Mouse (Mus musculus): Measurements from ENCODE around the gene Slc30a9.

Slc30a9 gene

DNA sequence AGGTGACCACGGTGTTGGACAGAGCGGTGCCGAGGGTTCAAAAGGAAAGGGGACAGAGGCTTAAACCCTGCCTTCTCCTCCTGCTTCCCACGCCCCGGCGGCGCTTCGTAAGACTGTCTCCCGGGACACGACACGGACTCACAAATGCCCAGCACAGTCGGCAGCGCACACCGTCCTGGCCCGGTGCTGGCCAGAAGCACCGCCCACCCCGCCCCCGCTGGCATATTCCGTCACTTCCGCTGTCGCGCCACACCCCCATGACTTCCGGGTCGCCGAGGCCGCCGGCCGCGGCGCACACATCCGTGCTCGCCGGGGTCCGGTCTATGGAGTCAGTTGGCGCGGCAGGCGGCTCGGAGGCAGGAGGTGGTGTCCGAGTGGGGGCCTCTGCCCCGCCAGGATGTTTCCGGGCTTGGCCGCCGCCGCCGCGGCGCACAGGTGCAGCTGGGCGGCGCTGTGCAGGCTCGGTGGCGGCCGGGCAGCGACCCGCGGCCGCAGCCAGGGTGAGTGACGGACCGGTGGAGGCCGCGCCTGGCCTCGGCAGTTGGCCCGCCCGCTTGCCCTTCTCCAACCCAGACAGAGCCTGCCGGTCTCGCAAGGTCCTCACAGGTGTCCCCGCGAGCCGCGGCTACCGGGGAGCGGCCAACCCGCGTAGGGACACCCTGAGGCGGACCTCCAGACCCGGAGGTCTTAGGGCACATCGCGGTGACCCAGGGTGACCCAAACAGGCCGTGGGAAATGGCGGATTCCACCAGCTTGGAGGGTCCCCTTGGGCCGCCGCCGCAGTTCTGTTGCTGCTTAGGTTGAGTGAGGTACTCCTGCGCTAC, at the start of gene Slc30a9:
Gene Slc30a9 (plus strand): TSS at position 258 of the 824 bp plus-strand sequence.
- peak; percentile 93 for ATAC-seq (ENCODE audit: insufficient number of reproducible peaks, low FRiP score, low TSS enrichment)

DNA sequence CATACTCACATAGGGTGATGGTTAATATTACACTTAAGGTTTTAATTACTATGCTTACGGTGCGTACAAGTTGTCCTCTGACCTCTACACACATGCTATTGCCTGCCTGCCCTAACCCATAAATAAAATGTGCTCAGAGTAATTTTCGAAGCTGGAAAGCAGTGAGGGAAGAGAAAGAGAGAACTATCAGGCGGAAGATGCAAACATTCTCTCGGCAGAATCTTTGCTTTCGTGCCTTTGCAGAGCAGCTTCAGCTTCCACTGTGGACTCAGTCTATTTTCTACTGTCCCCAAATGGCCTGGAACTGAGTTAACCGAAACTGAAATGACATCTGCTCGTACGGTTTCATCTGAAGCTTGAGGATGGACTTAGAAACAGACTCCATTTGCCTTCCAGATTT, 48.3 kb upstream of the Slc30a9 start:
- no peak for ATAC-seq (ENCODE audit: insufficient number of reproducible peaks, low FRiP score, low TSS enrichment)

DNA sequence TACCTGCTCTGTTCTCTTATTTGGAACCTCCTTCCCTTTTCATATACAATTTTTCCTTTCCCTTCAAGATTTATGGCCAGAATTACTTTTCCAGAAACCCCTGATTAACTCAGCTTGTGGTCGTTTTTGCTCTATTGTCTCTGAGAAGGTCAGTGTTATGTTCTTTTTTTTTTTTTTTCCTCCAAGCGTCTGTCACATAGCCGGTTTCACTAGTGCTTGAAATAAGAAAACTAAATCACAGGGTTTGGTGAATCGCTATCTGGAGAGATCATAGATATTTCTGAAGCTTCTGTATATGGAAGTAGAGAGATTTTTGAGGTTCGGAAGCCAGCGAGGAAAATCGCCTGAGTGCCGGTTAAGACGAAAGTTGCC, 46.6 kb upstream of the Slc30a9 start:
- peak; percentile 14; the same call in 1 of the 2 replicates for ATAC-seq (ENCODE audit: insufficient number of reproducible peaks, low FRiP score, low TSS enrichment)

DNA sequence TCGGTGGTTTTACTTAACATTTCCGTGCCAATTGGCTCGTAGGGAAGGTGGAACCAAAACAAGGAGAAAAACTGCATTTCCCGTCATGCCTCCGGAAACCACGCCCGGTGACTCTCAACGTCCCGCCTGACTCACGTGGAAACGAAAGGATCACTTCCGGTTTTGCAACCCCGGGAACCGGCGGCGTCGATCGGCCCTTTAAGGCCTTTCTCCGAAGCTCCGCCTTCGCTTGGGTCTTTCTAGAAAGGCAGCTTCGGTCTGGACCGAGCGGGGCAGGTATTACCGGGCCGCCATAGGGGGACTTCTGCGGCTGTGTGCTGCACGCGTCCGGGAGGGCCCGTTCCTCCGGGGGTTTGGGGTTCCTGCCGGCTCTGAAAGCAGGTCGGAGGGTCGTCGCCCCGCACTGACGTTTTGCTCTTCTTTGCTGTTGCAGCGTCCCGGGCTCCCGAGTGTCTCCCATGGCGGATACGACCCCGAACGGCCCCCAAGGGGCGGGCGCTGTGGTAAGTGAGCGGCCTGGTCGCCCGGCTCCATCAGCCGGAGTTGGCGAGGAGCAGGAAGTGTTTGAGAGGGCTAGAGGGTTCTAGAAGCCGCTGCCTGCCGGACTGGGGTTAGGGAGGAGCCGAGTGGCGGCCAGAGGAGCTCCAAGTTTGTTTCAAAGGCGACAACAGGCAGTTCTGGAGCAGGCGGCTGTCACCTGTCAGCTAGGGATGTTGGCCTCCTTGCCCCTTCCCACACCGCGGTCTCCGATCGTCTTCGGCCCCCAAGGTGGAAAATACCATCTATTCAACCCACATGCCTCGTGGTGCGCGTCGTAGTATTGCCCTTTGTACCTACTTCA, 46.0 kb upstream of the Slc30a9 start, which contains the start of gene Tmem33:
Gene Tmem33 (plus strand): TSS at position 35 of the 841 bp plus-strand sequence.
- peak; percentile 93 for ATAC-seq (ENCODE audit: insufficient number of reproducible peaks, low FRiP score, low TSS enrichment)

DNA sequence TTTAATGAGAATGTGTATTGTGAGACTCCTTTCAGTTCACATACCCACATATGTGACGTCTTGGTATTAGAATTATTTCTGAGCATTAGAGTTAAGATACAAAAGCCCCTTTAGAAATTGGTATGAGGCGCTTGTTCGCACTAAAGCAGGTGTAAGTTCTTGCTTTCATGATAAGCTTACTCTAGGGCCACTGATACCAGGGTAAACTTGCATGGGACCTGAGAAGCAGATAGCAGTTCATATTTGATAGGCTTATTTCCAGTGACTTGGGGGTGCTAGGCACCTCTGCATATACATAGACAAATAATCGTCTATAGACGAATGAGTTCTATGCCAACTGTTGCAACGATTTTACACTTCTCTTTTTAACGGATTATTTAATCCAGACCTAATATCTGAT, 43.8 kb upstream of the Slc30a9 start:
- ATAC-seq (ENCODE audit: insufficient number of reproducible peaks, low FRiP score, low TSS enrichment) = no peak

DNA sequence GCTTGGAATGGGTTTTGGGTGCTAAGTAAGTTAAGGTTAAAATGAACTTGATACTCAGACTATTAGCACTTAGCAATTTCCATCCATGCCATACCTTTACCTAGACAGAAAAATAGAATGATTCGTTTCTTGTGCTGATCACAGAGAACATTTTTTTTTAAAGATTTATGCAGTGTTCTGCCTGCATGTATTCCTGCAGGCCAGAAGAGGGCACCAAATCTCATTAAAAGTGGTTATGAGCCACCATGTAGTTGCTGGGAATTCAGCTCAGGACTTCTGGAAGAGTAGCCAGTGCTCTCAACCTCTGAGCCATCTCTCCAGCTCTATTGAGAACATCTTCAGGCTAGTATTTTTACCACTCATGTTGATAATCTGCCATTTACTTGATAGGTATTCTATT, 40.6 kb upstream of the Slc30a9 start:
- no peak for ATAC-seq (ENCODE audit: insufficient number of reproducible peaks, low FRiP score, low TSS enrichment)

DNA sequence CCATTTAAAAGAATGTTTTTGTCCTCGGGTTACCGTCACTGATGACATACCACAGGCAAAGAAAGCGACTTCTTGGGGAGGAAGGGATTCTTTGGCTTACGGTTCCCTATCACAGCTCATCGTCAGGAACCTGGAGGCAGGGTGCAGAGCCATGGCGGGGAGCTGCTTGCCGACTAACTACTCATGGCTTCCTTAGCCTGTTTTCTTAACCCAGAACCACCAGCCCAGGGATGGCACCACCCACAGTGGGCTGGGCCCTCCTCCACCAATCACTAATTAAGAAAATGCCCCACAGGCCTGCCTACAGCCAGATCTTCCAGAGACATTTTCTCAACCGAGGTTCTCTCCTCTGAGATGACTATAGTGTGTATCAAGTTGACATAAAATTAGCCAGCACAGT, 37.4 kb upstream of the Slc30a9 start:
- ATAC-seq (ENCODE audit: insufficient number of reproducible peaks, low FRiP score, low TSS enrichment) = no peak

DNA sequence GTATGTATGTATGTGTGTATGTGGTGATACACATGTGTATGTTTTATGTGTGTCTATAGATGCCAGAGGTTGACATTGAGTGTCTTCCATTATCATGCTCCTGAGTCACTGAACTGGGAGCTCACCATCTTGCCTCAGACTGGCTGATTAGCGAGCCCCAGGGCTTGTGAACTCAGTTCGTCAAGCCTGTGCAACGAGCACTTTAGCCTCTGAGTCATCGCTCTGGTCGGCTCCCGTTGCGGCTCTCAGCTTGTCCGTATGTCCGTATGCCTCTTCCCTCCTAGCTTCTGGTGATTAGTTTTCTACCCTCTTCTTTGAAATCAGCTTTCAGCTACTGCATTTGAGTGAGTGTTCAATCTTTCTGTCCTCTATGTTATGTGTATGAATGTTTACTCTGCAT, 27.3 kb upstream of the Slc30a9 start:
- no peak for ATAC-seq (ENCODE audit: insufficient number of reproducible peaks, low FRiP score, low TSS enrichment)

DNA sequence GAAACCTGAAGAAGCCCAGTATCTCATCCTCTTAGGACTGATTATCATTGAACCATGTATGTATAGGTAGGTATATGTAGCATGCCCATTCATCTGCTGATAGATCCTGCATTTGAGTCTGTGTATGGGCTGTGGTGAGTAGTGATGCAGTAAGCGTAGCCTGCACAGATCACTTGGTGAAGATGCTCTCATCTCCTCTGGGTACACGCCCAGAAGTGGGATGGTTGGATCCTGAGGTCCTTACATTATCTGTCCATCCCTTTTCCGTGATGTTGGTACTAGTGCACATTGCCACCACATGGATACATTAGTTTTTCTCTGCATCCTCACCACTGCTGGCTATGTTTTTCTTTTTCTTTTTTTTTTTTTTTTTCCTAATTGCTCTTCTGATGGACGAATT, 26.9 kb upstream of the Slc30a9 start:
- no peak for ATAC-seq (ENCODE audit: insufficient number of reproducible peaks, low FRiP score, low TSS enrichment)

DNA sequence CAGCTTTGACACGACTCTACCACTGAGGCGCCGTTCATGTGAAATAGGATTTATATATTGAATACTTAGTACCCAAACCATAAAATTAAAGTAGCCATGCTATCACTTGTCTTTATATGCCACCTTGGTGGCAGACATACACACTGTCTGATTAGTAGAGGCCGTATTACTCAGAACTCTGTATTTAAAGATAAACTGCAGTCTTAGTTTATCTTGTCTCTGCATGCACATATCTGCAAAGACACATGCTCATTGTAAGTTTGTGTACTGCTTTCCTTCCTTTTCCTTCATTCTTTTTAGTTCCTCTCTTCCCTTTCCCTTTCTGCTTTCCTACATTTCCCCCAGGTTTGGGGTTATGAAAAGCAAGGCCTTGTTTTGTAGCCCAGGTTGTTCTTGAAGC, 26.4 kb upstream of the Slc30a9 start:
- no peak for ATAC-seq (ENCODE audit: insufficient number of reproducible peaks, low FRiP score, low TSS enrichment)

DNA sequence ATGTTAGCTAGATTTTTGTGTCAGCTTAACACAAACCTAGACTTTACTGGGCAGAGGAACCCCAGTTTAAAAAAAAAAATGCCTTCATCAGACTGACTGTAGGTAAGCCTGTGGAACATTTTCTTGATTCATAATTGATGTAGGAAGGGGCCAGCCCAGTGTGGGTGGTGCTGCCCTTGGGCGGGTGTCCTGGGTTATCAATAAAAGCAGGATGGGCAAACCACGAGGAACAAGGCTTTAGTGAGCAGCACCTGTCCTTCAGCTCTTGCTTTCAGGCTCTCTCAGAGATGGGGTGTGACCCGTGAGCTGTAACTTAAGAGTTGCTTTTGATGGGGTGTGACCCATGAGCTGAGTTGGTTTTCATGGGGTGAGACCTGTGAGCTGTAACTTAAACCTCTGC, 11.7 kb upstream of the Slc30a9 start:
- no peak for ATAC-seq (ENCODE audit: insufficient number of reproducible peaks, low FRiP score, low TSS enrichment)

DNA sequence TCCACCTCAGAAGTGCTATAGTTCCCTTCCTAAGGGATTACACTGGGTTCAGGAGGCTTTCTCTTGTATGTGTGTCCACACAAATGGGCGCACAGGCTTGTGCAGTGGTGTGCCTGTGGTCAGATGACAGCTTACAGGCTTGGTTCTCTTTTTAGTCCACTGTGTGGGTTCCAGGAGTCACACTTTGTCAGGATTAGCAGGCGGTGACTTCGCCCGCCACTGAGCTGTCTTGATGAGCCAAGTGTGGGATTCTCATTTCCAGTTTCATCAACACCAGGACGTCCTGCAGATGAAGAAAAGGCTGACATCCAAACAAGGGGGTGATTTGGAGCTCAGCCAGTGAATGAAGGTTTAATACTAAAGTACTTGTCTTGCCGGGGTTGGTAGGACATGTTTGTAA, 11.1 kb upstream of the Slc30a9 start:
- ATAC-seq (ENCODE audit: insufficient number of reproducible peaks, low FRiP score, low TSS enrichment) = no peak

DNA sequence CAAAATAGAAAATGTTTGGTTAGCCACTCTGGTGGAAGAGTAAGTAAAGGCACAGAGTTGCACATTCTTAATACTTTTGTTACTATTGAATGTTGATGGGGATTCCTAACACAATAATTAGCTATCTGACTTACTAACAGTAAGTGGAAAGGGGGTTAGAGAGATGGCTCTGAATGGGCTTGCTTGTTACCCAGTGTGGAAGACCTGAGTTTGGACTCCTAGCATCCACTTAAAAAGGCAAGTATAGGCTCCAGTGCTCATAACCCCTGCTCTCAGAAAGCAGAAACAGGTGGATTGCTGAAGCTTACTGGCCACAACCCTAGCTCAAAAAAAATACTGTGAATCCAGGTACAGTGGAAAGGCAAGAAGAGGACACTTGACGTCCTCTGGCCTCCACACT, 10.6 kb upstream of the Slc30a9 start:
- ATAC-seq (ENCODE audit: insufficient number of reproducible peaks, low FRiP score, low TSS enrichment) = no peak

DNA sequence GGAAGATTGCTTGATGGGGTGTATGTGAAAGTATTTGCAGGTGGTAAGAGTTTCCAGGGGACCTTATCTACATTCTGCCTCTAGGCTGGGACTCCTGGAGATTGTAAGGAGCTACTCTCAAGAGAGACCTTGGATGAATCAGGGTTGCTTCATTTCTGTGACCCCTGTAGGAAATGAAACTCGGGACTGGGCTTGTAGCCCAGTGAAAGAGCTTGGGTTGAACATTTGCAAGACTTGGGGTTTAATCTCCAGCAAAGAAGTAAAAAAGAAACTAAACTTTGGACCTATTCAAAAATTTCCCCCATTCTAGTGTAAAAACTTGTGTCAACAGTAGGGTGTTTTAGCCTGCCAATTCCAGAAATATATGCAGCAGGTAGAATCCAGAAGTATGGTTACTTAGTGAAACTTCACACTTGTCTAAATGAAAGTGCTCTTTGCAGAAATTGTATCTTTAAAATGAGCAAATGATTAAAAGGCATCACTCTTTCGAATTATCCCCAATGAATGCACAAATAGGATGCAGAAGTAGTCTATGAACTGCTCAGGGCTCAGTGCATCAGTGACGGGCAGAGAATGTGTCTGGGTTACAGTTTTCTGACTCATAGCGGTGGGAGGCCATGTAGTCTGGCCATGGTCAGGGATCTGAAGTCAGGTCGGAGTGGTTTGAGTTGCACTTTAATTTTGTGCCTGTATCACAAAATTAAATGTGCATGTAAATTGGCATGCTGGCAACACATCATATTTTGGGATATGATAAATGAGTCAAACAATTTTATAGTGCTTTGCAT, 9.5 kb upstream of the Slc30a9 start:
- no peak for ATAC-seq (ENCODE audit: insufficient number of reproducible peaks, low FRiP score, low TSS enrichment)

DNA sequence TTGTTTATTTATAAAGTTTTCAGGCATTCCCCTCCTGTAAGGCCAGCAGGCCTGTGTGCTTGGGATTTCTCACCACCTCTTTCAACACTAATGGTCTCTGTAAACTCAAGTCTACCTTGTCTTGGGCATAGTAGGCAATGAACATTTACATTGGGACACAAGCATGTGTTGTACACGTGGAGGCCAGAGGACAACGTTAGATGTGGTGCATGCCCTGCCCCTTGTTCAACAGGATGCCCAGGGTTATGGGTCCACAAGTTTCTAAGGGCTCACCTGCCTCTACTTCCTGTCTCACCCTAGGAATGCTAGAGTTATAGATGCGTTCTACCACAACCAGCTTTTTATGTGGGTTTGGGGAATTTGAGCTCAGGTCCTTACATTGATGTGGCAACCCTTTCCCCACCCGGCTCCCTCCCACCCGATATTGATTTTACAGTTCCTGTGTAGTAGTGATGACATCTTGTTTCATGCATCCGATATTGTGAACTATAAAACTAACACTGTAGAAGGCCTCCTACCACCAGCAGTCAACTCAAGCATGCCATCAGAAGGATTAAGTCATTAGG, 6.8 kb upstream of the Slc30a9 start:
- no peak for ATAC-seq (ENCODE audit: insufficient number of reproducible peaks, low FRiP score, low TSS enrichment)

DNA sequence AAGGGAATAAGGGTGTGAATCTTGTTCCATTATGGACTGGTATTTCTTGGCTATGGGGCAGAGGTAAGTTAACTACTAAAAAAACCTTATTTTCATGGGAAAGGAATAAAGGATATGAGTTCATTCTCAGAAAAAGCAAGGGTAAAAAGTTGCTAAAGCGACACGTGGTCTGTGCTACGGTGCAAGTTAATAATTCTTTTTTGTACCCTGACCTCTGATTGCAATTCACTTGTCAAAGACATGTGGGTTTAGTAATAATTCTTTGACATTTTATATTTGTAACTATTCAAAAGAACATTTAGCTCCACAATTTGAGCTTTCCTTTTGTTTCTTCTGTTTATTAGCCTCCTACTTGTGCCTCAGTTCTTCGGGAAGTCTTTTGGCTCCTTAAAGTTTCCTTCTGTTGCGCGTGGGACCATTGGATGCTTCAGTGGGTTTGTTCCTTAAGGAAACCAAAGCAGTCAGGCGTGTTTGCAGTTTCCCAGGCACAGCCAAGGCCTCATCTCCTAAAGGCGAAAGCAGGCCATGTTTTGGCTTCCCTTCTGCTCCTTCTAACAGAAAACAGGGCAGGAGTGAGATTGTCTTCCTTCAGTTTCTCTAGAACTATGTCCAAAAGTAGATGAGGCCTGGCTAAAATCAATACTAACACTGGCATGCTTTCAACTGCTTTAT, 5.7 kb upstream of the Slc30a9 start:
- no peak for ATAC-seq (ENCODE audit: insufficient number of reproducible peaks, low FRiP score, low TSS enrichment)

DNA sequence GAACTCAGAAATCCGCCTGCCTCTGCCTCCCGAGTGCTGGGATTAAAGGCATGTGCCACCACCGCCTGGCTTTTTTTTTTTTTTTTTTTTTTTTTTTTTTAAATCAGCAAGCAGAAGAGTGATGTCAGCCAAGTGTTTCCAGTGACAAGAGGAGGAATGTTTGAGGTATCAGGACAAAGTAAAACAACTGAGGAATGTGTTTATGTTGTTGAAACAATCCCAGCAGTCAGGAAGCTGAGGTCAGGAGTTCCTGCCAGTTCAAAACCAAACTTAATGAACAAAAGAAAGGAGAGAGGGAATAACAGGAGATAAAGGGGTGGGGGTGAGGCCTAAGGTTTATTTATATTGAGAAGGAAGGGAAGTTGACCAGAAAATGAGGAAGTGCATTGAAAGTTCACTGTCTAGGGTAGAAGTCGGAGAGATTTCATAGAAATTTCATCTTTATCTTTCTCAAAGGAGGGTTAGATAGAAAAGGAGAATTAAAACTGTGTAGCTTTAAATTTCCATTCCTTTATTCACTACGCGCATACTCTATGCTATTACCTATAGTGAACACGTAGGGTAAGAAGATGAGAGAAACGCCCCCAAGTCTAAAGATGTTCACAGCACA, 4.9 kb upstream of the Slc30a9 start:
- ATAC-seq (ENCODE audit: insufficient number of reproducible peaks, low FRiP score, low TSS enrichment) = no peak

DNA sequence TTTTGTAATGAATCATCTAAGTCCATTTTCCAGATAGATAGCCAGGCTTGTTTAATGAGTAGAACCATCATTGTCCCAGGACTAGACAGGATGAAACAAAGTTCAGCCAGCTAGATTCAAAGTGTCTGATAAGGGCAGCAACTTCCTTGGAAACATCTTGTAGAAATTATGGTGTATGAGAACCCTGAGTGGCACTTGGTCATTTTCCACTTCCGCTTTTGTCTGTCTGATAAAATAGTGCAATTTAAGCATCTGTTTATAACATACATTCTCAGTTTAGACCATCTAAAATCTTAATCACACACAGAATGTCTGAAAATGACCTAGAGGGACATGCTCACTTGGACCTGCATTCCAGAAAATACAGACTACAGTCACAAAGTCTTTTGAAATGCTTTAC, 2.9 kb upstream of the Slc30a9 start:
- ATAC-seq (ENCODE audit: insufficient number of reproducible peaks, low FRiP score, low TSS enrichment) = no peak

DNA sequence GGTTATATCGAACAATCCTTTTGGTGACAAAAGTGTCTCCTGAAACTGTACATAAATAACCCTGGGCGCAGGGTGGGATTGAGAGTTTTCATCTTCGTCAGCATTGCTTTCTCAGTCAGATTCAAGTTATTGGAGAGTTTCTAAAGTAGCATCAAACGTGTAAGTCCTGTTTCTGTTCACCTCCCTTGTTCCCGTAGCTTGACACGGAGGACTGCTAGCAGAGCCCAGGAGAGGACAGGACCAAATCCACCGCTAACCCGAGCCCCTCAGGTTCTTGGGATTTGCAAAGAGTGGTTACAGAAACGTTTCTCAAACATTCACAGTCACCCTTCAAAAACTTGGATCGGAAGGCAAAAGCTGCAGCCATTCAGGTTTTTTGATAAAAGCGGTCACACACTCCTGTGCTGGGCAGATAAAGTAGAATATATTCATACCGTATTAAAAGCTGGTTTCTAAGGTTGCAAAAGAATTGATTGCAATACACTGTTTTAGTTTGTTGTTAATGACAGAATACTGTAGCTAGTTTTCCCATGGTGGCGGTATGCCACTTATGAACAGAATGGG, 986 bp downstream of the Slc30a9 start:
- ATAC-seq (ENCODE audit: insufficient number of reproducible peaks, low FRiP score, low TSS enrichment) = no peak
